Mouse (Mus musculus) cerebellum, postnatal 36 days (tissue): ENCODE results near the gene 2200002J24Rik.

Experiments used
- DNase-seq, 2 experiments: peaks; one replicate each; pipeline ENCODE4 v3.0.0; 2021 to 2022; ENCODE audit warnings: mixed read lengths in 2 of 2

The 2200002J24Rik gene

GRCm38 (mm10) chr7:30698589-30698988 is at the start of gene 2200002J24Rik:
2200002J24Rik (plus strand) TSS chr7:30698926.
- no peak for DNase-seq

- DNase-seq, result peak; percentile 98
These were observed 48.9 kb upstream of the 2200002J24Rik start, which contains the start of gene Rbm42 for GRCm38 (mm10) chr7:30649591-30650540. Rbm42 (minus strand) TSS chr7:30650317.

GRCm38 (mm10) chr7:30664529-30665200 is 34.1 kb upstream of the 2200002J24Rik start, which contains the start of gene Haus5:
Haus5 (minus strand) TSS chr7:30664994.
- peak; percentile 92 to 94 for DNase-seq

- peak in 1 of 2 experiments; percentile 20 for DNase-seq
These were observed 33.4 kb upstream of the 2200002J24Rik start for GRCm38 (mm10) chr7:30665321-30665720.

- no peak for DNase-seq
These were observed 29.5 kb upstream of the 2200002J24Rik start for GRCm38 (mm10) chr7:30669229-30669628.

- DNase-seq, result no peak
These were observed 27.2 kb upstream of the 2200002J24Rik start, which contains the start of gene Pmis2 for GRCm38 (mm10) chr7:30671480-30671879. Pmis2 (minus strand) TSS chr7:30671605.

GRCm38 (mm10) chr7:30678263-30678975 is 20.3 kb upstream of the 2200002J24Rik start:
- peak; percentile 43 to 62 for DNase-seq

GRCm38 (mm10) chr7:30681897-30682296 is 16.8 kb upstream of the 2200002J24Rik start:
- no peak for DNase-seq

- DNase-seq, result no peak
These were observed 15.3 kb upstream of the 2200002J24Rik start for GRCm38 (mm10) chr7:30683425-30683824.

- no peak for DNase-seq
These were observed 10.4 kb upstream of the 2200002J24Rik start for GRCm38 (mm10) chr7:30688325-30688724.

- DNase-seq, result no peak
These were observed 625 bp upstream of the 2200002J24Rik start for GRCm38 (mm10) chr7:30698101-30698500.

- DNase-seq, result no peak
These were observed 7.6 kb downstream of the 2200002J24Rik start for GRCm38 (mm10) chr7:30706214-30706882.

- no peak for DNase-seq
These were observed 8.7 kb downstream of the 2200002J24Rik start for GRCm38 (mm10) chr7:30707441-30707840.

- DNase-seq, result no peak
These were observed 13.2 kb downstream of the 2200002J24Rik start, which contains the start of gene Atp4a for GRCm38 (mm10) chr7:30711942-30712341. Atp4a (plus strand) TSS chr7:30712209.

GRCm38 (mm10) chr7:30717006-30717715 is 18.4 kb downstream of the 2200002J24Rik start:
- DNase-seq, result peak in 1 of 2 experiments; percentile 9

- DNase-seq, result no peak
These were observed 19.0 kb downstream of the 2200002J24Rik start for GRCm38 (mm10) chr7:30717716-30718046.

GRCm38 (mm10) chr7:30719669-30720068 is 20.9 kb downstream of the 2200002J24Rik start:
- DNase-seq, result no peak

- DNase-seq, result peak; percentile 29 to 42
These were observed 22.6 kb downstream of the 2200002J24Rik start for GRCm38 (mm10) chr7:30721286-30721685.

GRCm38 (mm10) chr7:30723274-30723953 is 24.7 kb downstream of the 2200002J24Rik start:
- DNase-seq, result no peak

GRCm38 (mm10) chr7:30728214-30728613 is 29.5 kb downstream of the 2200002J24Rik start:
- no peak for DNase-seq
